Mouse (Mus musculus) midbrain, embryonic 13.5 days (tissue): Measurements from ENCODE around the gene Gadd45g. TPM values are rescaled to one million over a fixed set of nuclear protein-coding genes. Genes with fewer than 3 reads are reported as not detected.

Source experiments
- ATAC-seq: fragments of 200-750 bp; cut with Nextera tagmentation; 2 replicates; pipeline ENCODE4 v1.8.0; 2017; ENCODE audit warnings: mild to moderate bottlenecking, moderate TSS enrichment, moderate library complexity
- H3K27ac ChIP-seq: fragments of 300-500 bp; sonication (generic); 2 replicates; pipeline ENCODE4 v1.5.1; 2015; ENCODE audit warnings: inconsistent platforms, mild to moderate bottlenecking, moderate library complexity
- H3K27me3 ChIP-seq: fragments of 300-500 bp; sonication (generic); 2 replicates; pipeline ENCODE4 v1.6.1; 2015; ENCODE audit warnings: mild to moderate bottlenecking, inconsistent platforms
- H3K36me3 ChIP-seq: fragments of 300-500 bp; sonication (generic); 2 replicates; pipeline ENCODE4 v1.6.1; 2015; ENCODE audit warnings: mild to moderate bottlenecking, inconsistent platforms
- H3K4me1 ChIP-seq: fragments of 300-500 bp; sonication (generic); replicated peaks from 2 replicates; pipeline ENCODE4 v1.6.1; 2015; ENCODE audit warnings: inconsistent platforms
- H3K4me2 ChIP-seq: fragments of 300-500 bp; sonication (generic); replicated peaks from 2 replicates; pipeline ENCODE4 v1.6.1; 2015; ENCODE audit warnings: moderate library complexity, mild to moderate bottlenecking, inconsistent platforms
- H3K4me3 ChIP-seq: fragments of 300-500 bp; sonication (generic); replicated peaks from 2 replicates; pipeline ENCODE4 v1.5.1; 2015; ENCODE audit warnings: mild to moderate bottlenecking, inconsistent platforms
- H3K9ac ChIP-seq: fragments of 300-500 bp; sonication (generic); replicated peaks from 2 replicates; pipeline ENCODE4 v1.6.1; 2015; ENCODE audit warnings: mild to moderate bottlenecking, inconsistent platforms
- H3K9me3 ChIP-seq: fragments of 300-500 bp; sonication (generic); 2 replicates; pipeline ENCODE4 v1.6.1; 2016; ENCODE audit warnings: mild to moderate bottlenecking, inconsistent platforms
- WGBS: fragments of 180-500 bp; shearing (Covaris S2); methylation state at CpG from one replicate; pipeline ENCODE4 v1.1.7; 2015; 5-methylcytosine and 5-hydroxymethylcytosine counted together
- polyA plus RNA-seq: library from polyadenylated mRNA; unstranded; fragments of >200 nt; fragmentation: Nextera tagmentation; extraction: Ambion mirVana; gene quantifications from 2 replicates; pipeline ENCODE4 v1.2.1, GENCODE M21; 2015

Gene Gadd45g
- polyA plus RNA-seq, 1 experiment from 2014 or later = 222 TPM

- Histone ChIP-seq H3K4me2 (peak overlapping the region; percentile 87), H3K27ac (peak overlapping the region; percentile 94), H3K4me1 (peaks cover 73% of the 10 kb centered on the region), H3K9ac (peak overlapping the region; percentile 81), H3K27me3 (peaks cover 45% of the 10 kb centered on the region), H3K9me3 (no peaks in the 10 kb centered on the region), H3K4me3 (peak overlapping the region; percentile 65), H3K36me3 (no peaks in the 10 kb centered on the region)
- WGBS = under 1% methylated on average over 63 of the region's 63 CpGs
- ATAC-seq = peak; percentile 35
Measured at GRCm38 (mm10) chr13:51846868-51847793, 653 bp downstream of the Gadd45g start.

- H3K9me3 ChIP-seq = no peaks in the 10 kb centered on the region
- peak overlapping the region; percentile 65 for H3K4me3 ChIP-seq
- peaks cover 70% of the 10 kb centered on the region for H3K4me1 ChIP-seq
- peak overlapping the region; percentile 87 for H3K4me2 ChIP-seq
- no peaks in the 10 kb centered on the region for H3K36me3 ChIP-seq
- ATAC-seq = 0 out of 2 replicates have a peak, but pooled peaks have one; percentile 18
- H3K27me3 ChIP-seq = peaks cover 44% of the 10 kb centered on the region
- WGBS = under 1% methylated on average over 31 of the region's 31 CpGs
- peak overlapping the region; percentile 94 for H3K27ac ChIP-seq
- peak overlapping the region; percentile 81 for H3K9ac ChIP-seq
Measured at GRCm38 (mm10) chr13:51847979-51848480, 1.6 kb downstream of the Gadd45g start.

GRCm38 (mm10) chr13:51848481-51849240 lies 2.2 kb downstream of the Gadd45g start:
- WGBS = under 1% methylated on average over 20 of the region's 20 CpGs
- peaks cover 72% of the 10 kb centered on the region for H3K4me1 ChIP-seq
- peak overlapping the region; percentile 65 for H3K4me3 ChIP-seq
- peak overlapping the region; percentile 94 for H3K27ac ChIP-seq
- peak overlapping the region; percentile 87 for H3K4me2 ChIP-seq
- peaks cover 42% of the 10 kb centered on the region for H3K27me3 ChIP-seq
- H3K36me3 ChIP-seq = no peaks in the 10 kb centered on the region
- no peaks in the 10 kb centered on the region for H3K9me3 ChIP-seq
- 0 out of 2 replicates have a peak, but pooled peaks have one; percentile 22 for ATAC-seq
- H3K9ac ChIP-seq = peak overlapping the region; percentile 81

GRCm38 (mm10) chr13:51849241-51850033 lies 3.0 kb downstream of the Gadd45g start:
- Histone ChIP-seq H3K27ac (peak overlapping the region; percentile 94), H3K4me2 (peak overlapping the region; percentile 87), H3K9me3 (no peaks in the 10 kb centered on the region), H3K27me3 (peaks cover 43% of the 10 kb centered on the region), H3K36me3 (no peaks in the 10 kb centered on the region), H3K4me3 (peak overlapping the region; percentile 65), H3K9ac (peak overlapping the region; percentile 81; the same call in 1 of the 2 replicates), H3K4me1 (peaks cover 80% of the 10 kb centered on the region)
- WGBS = 6% methylated on average over 25 of the region's 25 CpGs
- ATAC-seq = no peak

GRCm38 (mm10) chr13:51850565-51850964 lies 4.1 kb downstream of the Gadd45g start:
- ATAC-seq = no peak
- H3K9me3 ChIP-seq = no peaks in the 10 kb centered on the region
- WGBS = 83% methylated on average over 1 of the region's 1 CpGs
- no peaks in the 10 kb centered on the region for H3K36me3 ChIP-seq
- H3K4me3 ChIP-seq = no peak overlapping the region
- H3K9ac ChIP-seq = no peak overlapping the region
- no peak overlapping the region for H3K27ac ChIP-seq
- peaks cover 72% of the 10 kb centered on the region for H3K4me1 ChIP-seq
- H3K27me3 ChIP-seq = peaks cover 51% of the 10 kb centered on the region
- no peak overlapping the region for H3K4me2 ChIP-seq

- Histone ChIP-seq H3K4me3 (no peak overlapping the region), H3K4me2 (no peak overlapping the region), H3K27ac (no peak overlapping the region), H3K27me3 (peaks cover 57% of the 10 kb centered on the region), H3K9me3 (no peaks in the 10 kb centered on the region), H3K36me3 (no peaks in the 10 kb centered on the region), H3K9ac (no peak overlapping the region), H3K4me1 (peaks cover 57% of the 10 kb centered on the region)
- WGBS = 36% methylated on average over 7 of the region's 7 CpGs
- ATAC-seq = no peak
Measured at GRCm38 (mm10) chr13:51852560-51853190, 6.2 kb downstream of the Gadd45g start.

GRCm38 (mm10) chr13:51853301-51854243 lies 7.1 kb downstream of the Gadd45g start:
- Histone ChIP-seq H3K9ac (no peak overlapping the region), H3K27me3 (peaks cover 57% of the 10 kb centered on the region)

GRCm38 (mm10) chr13:51855584-51855983 lies 9.1 kb downstream of the Gadd45g start:
- WGBS = 86% methylated on average over 5 of the region's 5 CpGs
- H3K4me2 ChIP-seq = no peak overlapping the region
- H3K4me3 ChIP-seq = no peak overlapping the region
- no peaks in the 10 kb centered on the region for H3K36me3 ChIP-seq
- H3K4me1 ChIP-seq = peaks cover 29% of the 10 kb centered on the region
- peaks cover 57% of the 10 kb centered on the region for H3K27me3 ChIP-seq
- no peak for ATAC-seq
- no peak overlapping the region for H3K27ac ChIP-seq
- H3K9ac ChIP-seq = no peak overlapping the region
- H3K9me3 ChIP-seq = no peaks in the 10 kb centered on the region

More at GRCm38 (mm10) chr13:51853301-51854243, 7.1 kb downstream of the Gadd45g start:
- peak; percentile 44 for ATAC-seq
- Histone ChIP-seq H3K27ac (no peak overlapping the region), H3K36me3 (no peaks in the 10 kb centered on the region), H3K4me3 (no peak overlapping the region), H3K4me2 (no peak overlapping the region), H3K4me1 (peaks cover 48% of the 10 kb centered on the region), H3K9me3 (no peaks in the 10 kb centered on the region)
- WGBS = 21% methylated on average over 16 of the region's 16 CpGs

- peaks cover 21% of the 10 kb centered on the region for H3K4me1 ChIP-seq
- peaks cover 43% of the 10 kb centered on the region for H3K27me3 ChIP-seq
- H3K4me3 ChIP-seq = no peak overlapping the region
- H3K9ac ChIP-seq = no peak overlapping the region
- no peaks in the 10 kb centered on the region for H3K36me3 ChIP-seq
- no peak overlapping the region for H3K27ac ChIP-seq
- 77% methylated on average over 5 of the region's 5 CpGs for WGBS
- no peaks in the 10 kb centered on the region for H3K9me3 ChIP-seq
- no peak for ATAC-seq
- no peak overlapping the region for H3K4me2 ChIP-seq
Measured at GRCm38 (mm10) chr13:51857156-51857555, 10.7 kb downstream of the Gadd45g start.

GRCm38 (mm10) chr13:51858475-51858874 lies 12.0 kb downstream of the Gadd45g start:
- H3K4me3 ChIP-seq = no peak overlapping the region
- H3K9me3 ChIP-seq = no peaks in the 10 kb centered on the region
- H3K27ac ChIP-seq = no peak overlapping the region
- peaks cover 36% of the 10 kb centered on the region for H3K27me3 ChIP-seq
- WGBS = 66% methylated on average over 4 of the region's 4 CpGs
- no peak for ATAC-seq
- no peaks in the 10 kb centered on the region for H3K36me3 ChIP-seq
- H3K4me1 ChIP-seq = peaks cover 11% of the 10 kb centered on the region
- H3K9ac ChIP-seq = no peak overlapping the region
- no peak overlapping the region for H3K4me2 ChIP-seq
